Mouse (Mus musculus): Measurements from ENCODE around the gene Krtap13. TPM values are rescaled to one million over a fixed set of nuclear protein-coding genes. Genes with fewer than 3 reads are reported as not detected.
"Not testable (repeated sequence)": the region's sequence is repeated elsewhere in the genome, so short reads cannot be mapped to it uniquely, and the experiment has no call there.

The Krtap13 gene
- total RNA-seq (2015; ENCODE audit: low replicate concordance) (not detected in 2 replicates), total RNA-seq (2017; ENCODE audit: low replicate concordance) (not detected in 2 replicates)

DNA sequence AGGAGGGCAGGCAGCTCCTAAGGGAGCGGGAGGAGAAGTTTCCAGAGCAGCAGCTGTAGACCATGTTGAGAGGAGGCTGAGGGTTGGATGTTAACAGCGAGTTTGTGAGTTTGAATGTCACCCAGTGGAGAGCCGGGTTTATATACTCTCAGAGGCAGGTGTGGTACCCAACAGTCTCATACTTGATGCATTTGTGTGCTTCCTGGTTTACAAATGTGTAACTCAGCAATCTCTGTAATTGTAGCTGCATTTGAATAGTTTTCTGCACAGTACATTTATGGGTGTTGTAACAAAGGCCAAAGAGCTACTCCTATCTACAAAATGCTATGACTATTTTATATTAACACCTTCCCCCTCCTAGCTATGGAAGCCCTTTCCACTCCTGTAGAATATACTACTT lies at the start of gene Krtap13:
TSS of gene Krtap13 (minus strand) at position 101 of the 400 bp plus-strand sequence.
- ATAC-seq (replicated peaks; ENCODE audit: low FRiP score, poor library complexity, severe bottlenecking) = not testable (repeated sequence)

DNA sequence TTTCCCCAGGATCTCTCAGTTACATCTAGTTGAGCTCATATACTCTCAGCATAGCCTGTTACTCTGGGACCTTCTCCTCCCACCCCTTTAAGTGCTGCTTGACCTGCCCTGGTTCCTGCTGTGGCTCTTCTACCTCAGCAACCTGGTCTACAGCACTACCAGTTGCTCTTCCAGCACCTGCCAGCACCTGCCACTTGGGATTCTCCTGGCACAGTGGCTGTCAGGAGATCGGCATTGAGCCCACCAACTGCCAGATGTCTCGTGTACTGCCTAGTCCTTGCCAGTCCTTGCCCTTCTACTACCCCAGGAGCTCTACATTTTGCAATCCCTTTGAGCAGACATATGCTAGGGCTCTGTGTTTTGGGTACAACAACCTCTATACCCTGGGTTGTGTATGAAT lies 35.4 kb upstream of the Krtap13 start:
- no peak for ATAC-seq (replicated peaks; ENCODE audit: low FRiP score, poor library complexity, severe bottlenecking)

DNA sequence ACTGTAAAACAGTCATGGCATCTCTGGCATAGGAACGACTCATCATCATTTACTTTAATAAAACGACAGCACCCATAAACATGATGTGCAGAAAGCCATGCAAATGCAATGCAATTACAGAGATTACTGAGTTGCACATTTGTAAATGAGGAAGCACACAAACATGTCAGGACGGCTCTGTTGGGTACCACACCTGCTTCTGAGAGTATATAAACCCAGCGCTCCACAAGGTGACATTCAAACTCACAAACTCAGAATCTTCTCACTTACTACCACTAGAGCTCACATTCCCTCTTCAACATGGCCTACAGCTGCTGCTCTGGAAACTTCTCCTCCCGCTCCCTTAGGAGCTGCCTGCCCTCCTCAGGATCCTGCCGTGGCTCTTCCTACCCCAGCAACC lies 26.2 kb upstream of the Krtap13 start, which contains the start of gene Gm5965:
TSS of gene Gm5965 (plus strand) at position 301 of the 400 bp plus-strand sequence.
- ATAC-seq (replicated peaks; ENCODE audit: low FRiP score, poor library complexity, severe bottlenecking) = no peak

DNA sequence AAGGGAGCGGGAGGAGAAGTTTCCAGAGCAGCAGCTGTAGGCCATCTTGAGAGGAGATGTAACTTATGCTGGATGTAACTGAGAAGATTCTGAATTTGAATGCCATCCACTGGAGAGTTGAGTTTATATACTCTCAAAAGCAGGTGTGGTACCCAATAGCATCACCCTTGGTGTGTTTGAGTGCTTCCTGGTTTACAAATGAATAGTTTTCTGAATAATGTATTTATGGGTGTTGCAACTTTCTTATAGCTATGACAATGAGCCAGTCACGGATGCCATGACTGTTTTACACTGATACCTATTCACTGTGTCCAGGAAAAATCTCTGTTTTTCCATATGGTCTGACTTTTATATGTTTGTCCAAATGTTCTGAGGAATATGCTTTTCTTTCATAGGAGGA lies 22.7 kb upstream of the Krtap13 start, which contains the start of gene 2310057N15Rik:
TSS of gene 2310057N15Rik (minus strand) at position 101 of the 400 bp plus-strand sequence.
- ATAC-seq (replicated peaks; ENCODE audit: low FRiP score, poor library complexity, severe bottlenecking) = no peak

DNA sequence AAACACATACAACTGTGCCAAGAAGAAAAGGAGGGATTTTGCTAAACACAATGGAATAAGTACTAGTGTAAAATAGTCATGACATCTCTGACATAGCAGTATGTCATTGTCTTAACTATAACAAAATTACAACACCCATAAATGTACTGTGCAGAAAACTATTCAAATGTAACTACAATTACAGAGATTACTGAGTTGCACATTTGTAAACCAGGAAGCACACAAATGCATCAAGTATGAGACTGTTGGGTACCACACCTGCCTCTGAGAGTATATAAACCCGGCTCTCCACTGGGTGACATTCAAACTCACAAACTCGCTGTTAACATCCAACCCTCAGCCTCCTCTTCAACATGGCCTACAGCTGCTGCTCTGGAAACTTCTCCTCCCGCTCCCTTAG lies 7.1 kb upstream of the Krtap13 start, which contains the start of gene 2310034C09Rik:
TSS of gene 2310034C09Rik (plus strand) at position 301 of the 400 bp plus-strand sequence.
- not testable (repeated sequence) for ATAC-seq (replicated peaks; ENCODE audit: low FRiP score, poor library complexity, severe bottlenecking)

DNA sequence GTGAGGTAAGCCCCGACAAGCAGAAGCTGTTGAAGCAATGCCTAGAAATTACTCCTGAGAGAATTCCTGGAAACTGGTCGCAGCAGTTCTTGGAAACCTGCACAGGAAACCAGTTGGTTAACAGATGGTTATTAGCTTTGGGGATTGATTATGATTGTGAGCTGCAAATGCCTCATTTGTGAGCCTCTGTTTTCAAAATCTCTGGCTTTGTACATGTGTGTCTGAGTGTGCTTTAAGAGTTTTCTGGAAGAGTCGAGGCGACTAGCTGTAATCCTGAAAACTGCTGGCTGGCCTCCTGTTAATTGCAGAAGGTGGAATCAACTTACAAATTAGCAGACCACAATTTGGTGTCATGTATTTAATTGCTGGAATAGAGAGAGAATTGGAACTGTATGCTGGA lies 3.5 kb downstream of the Krtap13 start:
- ATAC-seq (replicated peaks; ENCODE audit: low FRiP score, poor library complexity, severe bottlenecking) = no peak

DNA sequence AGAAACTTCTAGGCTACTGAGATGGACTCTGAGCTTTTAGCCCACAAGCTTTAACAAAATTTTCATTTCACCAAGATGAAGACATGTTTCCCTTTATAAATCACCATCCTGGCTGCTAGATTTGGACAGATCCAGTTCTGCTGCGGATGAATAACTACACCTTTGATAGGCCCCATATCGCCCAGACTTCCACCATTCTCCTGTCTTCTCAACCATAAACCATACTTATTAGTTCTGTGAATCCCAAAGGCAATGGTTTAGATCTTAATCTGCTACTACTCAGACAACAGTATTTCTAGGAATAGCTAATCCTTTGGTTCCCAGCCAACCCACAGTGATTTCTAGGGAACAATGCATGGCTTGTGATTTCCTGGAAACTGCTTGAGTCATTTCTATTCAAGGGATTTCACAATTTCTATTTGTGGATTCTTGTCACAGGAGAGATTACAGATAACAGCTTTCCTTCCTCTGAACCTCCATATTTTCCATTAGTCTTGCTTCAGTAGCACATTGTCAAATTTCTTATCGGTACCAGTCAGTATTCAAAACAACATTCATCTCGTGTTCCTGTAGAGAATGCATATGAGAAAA lies 6.6 kb downstream of the Krtap13 start:
- ATAC-seq (replicated peaks; ENCODE audit: low FRiP score, poor library complexity, severe bottlenecking) = no peak

DNA sequence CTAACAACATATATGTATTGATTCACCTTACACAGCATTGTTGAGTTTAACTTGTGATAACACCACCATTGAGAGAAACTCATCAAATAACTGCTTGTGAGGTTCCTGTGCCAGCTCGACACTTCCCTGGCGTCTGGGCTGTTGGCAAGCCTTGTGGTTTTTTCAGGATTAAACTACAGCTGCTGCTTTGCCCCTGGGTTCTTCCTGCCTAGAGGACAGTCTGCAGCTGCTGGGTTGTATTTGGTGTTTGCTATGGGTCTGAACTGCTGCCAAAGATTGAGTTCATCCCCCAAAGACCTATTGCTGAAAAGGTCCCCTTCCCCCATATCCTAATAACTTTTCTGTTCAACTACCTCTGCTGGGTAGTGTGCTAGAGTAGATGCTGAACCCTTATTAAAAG lies 16.0 kb downstream of the Krtap13 start:
- ATAC-seq (replicated peaks; ENCODE audit: low FRiP score, poor library complexity, severe bottlenecking) = no peak

DNA sequence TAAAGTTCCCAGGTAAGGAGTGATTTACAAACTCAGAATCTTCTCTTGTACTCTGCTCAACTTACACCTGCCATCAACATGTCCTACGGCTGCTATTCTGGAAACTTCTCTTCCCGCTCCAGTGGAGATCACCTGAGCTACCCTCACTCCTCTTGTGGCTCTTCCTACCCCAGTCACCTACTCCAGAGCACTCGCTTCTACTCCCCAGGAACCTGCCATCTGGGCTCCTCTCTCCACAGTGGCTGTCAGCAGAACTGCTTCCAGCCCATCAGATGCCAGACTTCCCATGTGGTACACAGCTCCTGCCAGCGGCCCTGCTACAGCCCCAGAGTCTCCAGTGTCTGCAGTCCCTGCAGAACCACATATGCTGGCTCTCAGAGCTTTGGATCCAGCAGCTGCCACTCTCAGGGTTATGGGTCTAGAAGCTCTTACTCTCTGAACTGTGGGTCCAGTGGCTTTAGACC lies 22.6 kb downstream of the Krtap13 start, which contains the start of gene Krtap13-1:
TSS of gene Krtap13-1 (plus strand) at position 51 of the 464 bp plus-strand sequence.
- no peak for ATAC-seq (replicated peaks; ENCODE audit: low FRiP score, poor library complexity, severe bottlenecking)

DNA sequence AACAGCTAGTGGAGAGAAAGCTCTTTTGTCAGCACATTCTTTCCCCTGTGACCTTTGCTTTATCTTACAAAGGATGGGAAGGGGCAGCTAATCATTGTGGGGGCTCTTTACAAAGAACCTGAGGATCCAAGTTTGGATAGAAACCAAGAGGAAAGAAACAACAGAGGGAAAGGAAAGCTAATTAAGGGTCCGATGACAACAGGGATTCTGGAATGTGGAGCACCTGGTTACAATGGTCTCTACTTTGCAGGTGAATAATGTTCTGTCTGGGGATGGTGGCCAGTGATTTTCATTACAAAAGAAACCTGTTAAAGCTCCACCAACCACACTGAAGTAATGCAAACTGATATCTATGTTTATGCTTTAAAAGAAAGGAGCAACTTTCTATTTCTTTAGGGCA lies 31.4 kb downstream of the Krtap13 start:
- no peak for ATAC-seq (replicated peaks; ENCODE audit: low FRiP score, poor library complexity, severe bottlenecking)

DNA sequence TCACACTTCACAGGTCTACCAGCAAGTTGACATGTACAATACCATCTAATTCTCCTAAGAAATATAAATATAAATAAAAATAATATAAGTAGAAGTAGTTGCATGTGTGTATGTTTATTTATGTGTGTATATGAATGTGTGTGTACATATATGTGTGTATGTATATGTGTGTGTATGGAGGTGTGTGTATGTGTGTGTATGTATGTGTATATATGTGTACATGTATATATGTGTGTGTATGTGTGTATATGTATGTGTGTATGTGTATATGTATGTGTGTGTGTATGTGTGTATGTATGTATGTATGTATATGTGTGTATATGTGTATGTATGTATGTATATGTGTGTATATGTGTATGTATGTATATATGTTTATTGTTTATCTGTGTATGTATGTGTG lies 34.9 kb downstream of the Krtap13 start:
- no peak for ATAC-seq (replicated peaks; ENCODE audit: low FRiP score, poor library complexity, severe bottlenecking)

DNA sequence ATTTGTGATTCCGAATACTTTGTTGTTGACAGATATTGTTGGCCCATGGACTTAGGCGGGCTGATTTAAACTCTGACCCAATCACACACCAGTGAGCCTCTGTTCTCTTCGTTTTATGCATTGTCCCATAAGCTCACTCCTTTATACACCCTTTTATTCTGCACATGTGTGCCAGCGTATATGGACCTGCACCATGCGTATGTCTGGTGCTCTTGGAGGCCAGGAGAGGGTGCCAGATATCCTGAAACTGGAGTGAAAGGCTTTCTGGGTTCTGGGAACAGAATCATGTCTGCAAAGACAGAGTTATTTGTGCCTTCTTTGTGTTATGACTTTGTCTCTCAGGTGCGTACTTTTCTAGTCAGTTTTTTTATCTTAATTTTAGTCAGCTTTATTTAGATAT lies 40.2 kb downstream of the Krtap13 start:
- no peak for ATAC-seq (replicated peaks; ENCODE audit: low FRiP score, poor library complexity, severe bottlenecking)

DNA sequence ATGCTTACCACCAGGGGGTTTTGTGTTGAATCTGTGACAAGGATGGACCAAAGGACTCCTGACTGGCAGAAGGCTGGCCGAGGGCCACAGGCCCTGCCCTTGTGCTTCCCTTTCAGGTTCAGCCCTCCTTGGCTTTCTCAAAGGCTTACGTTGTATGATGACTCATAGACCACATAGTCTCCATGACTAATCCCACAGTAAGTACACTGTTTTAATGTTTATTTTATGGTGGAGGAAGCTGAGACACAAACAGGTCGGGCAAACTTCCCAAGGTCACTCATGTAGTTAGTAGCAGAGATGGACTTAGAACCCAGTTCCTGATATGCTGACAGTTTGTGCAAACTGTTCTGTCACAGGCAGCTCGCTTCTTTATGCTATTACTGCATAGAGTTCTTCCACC lies 40.7 kb downstream of the Krtap13 start:
- no peak for ATAC-seq (replicated peaks; ENCODE audit: low FRiP score, poor library complexity, severe bottlenecking)

DNA sequence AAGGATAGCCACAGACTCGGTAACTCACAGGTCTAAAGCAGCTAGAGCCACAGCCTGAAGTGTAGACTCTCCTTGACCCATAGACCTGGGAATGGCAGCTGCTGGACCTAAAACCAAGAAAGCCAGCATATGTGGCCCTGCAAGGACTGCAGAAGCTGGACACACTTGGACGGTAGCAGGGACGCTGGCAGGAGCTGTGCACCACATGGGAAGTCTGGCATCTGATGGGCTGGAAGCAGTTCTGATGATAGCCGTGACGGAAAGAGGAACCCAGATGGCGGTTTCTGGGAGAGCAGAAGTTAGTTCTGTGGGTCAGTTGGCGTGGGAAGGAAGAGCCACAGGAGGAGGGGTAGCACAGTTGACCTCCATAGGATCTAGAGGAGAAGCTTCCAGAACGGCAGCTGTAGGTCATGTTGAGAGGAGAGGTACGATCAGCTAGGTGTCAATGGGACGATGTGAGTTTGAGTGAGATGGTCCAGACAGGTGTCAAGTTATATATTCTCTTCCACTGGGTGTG lies 43.9 kb downstream of the Krtap13 start, which contains the start of gene 2310061N02Rik:
TSS of gene 2310061N02Rik (minus strand) at position 467 of the 517 bp plus-strand sequence.
- no peak for ATAC-seq (replicated peaks; ENCODE audit: low FRiP score, poor library complexity, severe bottlenecking)

DNA sequence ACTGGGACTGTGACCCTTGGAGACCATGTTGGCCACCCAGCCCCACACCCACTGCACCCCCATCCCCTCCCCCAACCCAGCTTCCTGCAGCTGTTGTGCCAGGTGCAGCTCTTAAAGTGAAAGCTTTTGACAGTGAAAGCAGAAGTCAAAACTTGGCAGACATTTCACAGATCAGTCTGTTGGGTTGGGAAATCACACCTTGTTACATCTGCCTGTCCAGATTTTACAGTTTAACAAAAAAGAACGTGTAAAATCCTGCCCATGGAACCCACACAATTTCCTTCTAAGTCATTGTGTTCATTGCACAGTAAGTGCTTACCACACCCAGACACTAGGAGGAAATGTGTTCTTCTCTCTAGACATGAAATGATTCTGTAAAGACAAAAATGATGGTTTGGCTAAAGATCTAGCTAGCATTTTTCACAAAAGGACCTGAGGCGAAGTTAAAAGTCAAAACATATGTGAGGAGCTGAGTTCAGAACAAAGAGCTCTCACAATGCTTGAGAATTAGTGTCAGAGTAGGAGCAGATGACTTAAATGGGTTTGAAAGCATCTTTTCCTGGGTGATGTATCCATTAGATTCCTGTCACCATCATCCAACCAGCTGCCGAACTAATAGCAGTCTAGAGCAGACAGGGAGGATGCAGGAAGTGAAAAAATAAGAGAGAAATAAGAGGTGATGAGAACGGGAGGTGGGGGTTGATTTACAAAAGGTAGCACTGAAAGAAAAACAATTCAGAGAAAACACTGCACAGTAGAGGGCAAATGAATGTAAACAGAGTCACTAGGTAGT lies 50.2 kb downstream of the Krtap13 start:
- no peak for ATAC-seq (replicated peaks; ENCODE audit: low FRiP score, poor library complexity, severe bottlenecking)

Other genes with a start within 250 kb of the Krtap13 start
- not detected in 2 replicates for gene Cldn17, start 244.7 kb downstream of the Krtap13 start, total RNA-seq (2015; ENCODE audit: low replicate concordance)
- gene Cldn17, start 244.7 kb downstream of the Krtap13 start, total RNA-seq (2017; ENCODE audit: low replicate concordance) = not detected in 2 replicates
- not detected in 2 replicates for gene Cldn8, start 188.5 kb downstream of the Krtap13 start, total RNA-seq (2015; ENCODE audit: low replicate concordance)
- gene Cldn8, start 188.5 kb downstream of the Krtap13 start, total RNA-seq (2017; ENCODE audit: low replicate concordance) = not detected in 2 replicates
- not detected in 2 replicates for gene Krtap24-1, start 139.4 kb downstream of the Krtap13 start, total RNA-seq (2015; ENCODE audit: low replicate concordance)
- not detected in 2 replicates for gene Krtap24-1, start 139.4 kb downstream of the Krtap13 start, total RNA-seq (2017; ENCODE audit: low replicate concordance)
- gene 2310079G19Rik, start 124.0 kb downstream of the Krtap13 start, total RNA-seq (2015; ENCODE audit: low replicate concordance) = not detected in 2 replicates
- not detected in 2 replicates for gene 2310079G19Rik, start 124.0 kb downstream of the Krtap13 start, total RNA-seq (2017; ENCODE audit: low replicate concordance)
- not detected in 2 replicates for gene Krtap26-1, start 103.8 kb downstream of the Krtap13 start, total RNA-seq (2015; ENCODE audit: low replicate concordance)
- gene Krtap26-1, start 103.8 kb downstream of the Krtap13 start, total RNA-seq (2017; ENCODE audit: low replicate concordance) = not detected in 2 replicates
- gene Krtap27-1, start 80.0 kb downstream of the Krtap13 start, total RNA-seq (2015; ENCODE audit: low replicate concordance) = not detected in 2 replicates
- gene Krtap27-1, start 80.0 kb downstream of the Krtap13 start, total RNA-seq (2017; ENCODE audit: low replicate concordance) = not detected in 2 replicates
- not detected in 2 replicates for gene 2310061N02Rik, start 43.7 kb downstream of the Krtap13 start, total RNA-seq (2015; ENCODE audit: low replicate concordance)
- not detected in 2 replicates for gene 2310061N02Rik, start 43.7 kb downstream of the Krtap13 start, total RNA-seq (2017; ENCODE audit: low replicate concordance)
- not detected in 2 replicates for gene Krtap13-1, start 22.8 kb downstream of the Krtap13 start, total RNA-seq (2015; ENCODE audit: low replicate concordance)
- gene Krtap13-1, start 22.8 kb downstream of the Krtap13 start, total RNA-seq (2017; ENCODE audit: low replicate concordance) = not detected in 2 replicates
- gene 2310034C09Rik, start 7.2 kb upstream of the Krtap13 start, total RNA-seq (2015; ENCODE audit: low replicate concordance) = not detected in 2 replicates
- gene 2310034C09Rik, start 7.2 kb upstream of the Krtap13 start, total RNA-seq (2017; ENCODE audit: low replicate concordance) = not detected in 2 replicates
- gene 2310057N15Rik, start 22.6 kb upstream of the Krtap13 start, total RNA-seq (2015; ENCODE audit: low replicate concordance) = not detected in 2 replicates
- not detected in 2 replicates for gene 2310057N15Rik, start 22.6 kb upstream of the Krtap13 start, total RNA-seq (2017; ENCODE audit: low replicate concordance)
- gene Gm5965, start 26.3 kb upstream of the Krtap13 start, total RNA-seq (2015; ENCODE audit: low replicate concordance) = not detected in 2 replicates
- not detected in 2 replicates for gene Gm5965, start 26.3 kb upstream of the Krtap13 start, total RNA-seq (2017; ENCODE audit: low replicate concordance)
- gene Gm20741, start 60.6 kb upstream of the Krtap13 start, total RNA-seq (2015; ENCODE audit: low replicate concordance) = not detected in 2 replicates
- not detected in 2 replicates for gene Gm20741, start 60.6 kb upstream of the Krtap13 start, total RNA-seq (2017; ENCODE audit: low replicate concordance)
- not detected in 2 replicates for gene Krtap15, start 68.6 kb upstream of the Krtap13 start, total RNA-seq (2015; ENCODE audit: low replicate concordance)
- not detected in 2 replicates for gene Krtap15, start 68.6 kb upstream of the Krtap13 start, total RNA-seq (2017; ENCODE audit: low replicate concordance)
- gene Krtap14, start 74.5 kb upstream of the Krtap13 start, total RNA-seq (2015; ENCODE audit: low replicate concordance) = not detected in 2 replicates
- gene Krtap14, start 74.5 kb upstream of the Krtap13 start, total RNA-seq (2017; ENCODE audit: low replicate concordance) = not detected in 2 replicates
- not detected in 2 replicates for gene Krtap19-1, start 117.8 kb upstream of the Krtap13 start, total RNA-seq (2015; ENCODE audit: low replicate concordance)
- gene Krtap19-1, start 117.8 kb upstream of the Krtap13 start, total RNA-seq (2017; ENCODE audit: low replicate concordance) = not detected in 2 replicates
- not detected in 2 replicates for gene Krtap19-2, start 122.6 kb upstream of the Krtap13 start, total RNA-seq (2015; ENCODE audit: low replicate concordance)
- not detected in 2 replicates for gene Krtap19-2, start 122.6 kb upstream of the Krtap13 start, total RNA-seq (2017; ENCODE audit: low replicate concordance)
- gene Krtap19-3, start 126.4 kb upstream of the Krtap13 start, total RNA-seq (2015; ENCODE audit: low replicate concordance) = not detected in 2 replicates
- gene Krtap19-3, start 126.4 kb upstream of the Krtap13 start, total RNA-seq (2017; ENCODE audit: low replicate concordance) = not detected in 2 replicates
- gene Krtap19-4, start 133.5 kb upstream of the Krtap13 start, total RNA-seq (2015; ENCODE audit: low replicate concordance) = not detected in 2 replicates
- gene Krtap19-4, start 133.5 kb upstream of the Krtap13 start, total RNA-seq (2017; ENCODE audit: low replicate concordance) = not detected in 2 replicates
- gene Krtap19-5, start 144.8 kb upstream of the Krtap13 start, total RNA-seq (2015; ENCODE audit: low replicate concordance) = not detected in 2 replicates
- not detected in 2 replicates for gene Krtap19-5, start 144.8 kb upstream of the Krtap13 start, total RNA-seq (2017; ENCODE audit: low replicate concordance)
- not detected in 2 replicates for gene Krtap19-9b, start 180.6 kb upstream of the Krtap13 start, total RNA-seq (2015; ENCODE audit: low replicate concordance)
- gene Krtap19-9b, start 180.6 kb upstream of the Krtap13 start, total RNA-seq (2017; ENCODE audit: low replicate concordance) = not detected in 2 replicates
- gene Krtap16-3, start 211.2 kb upstream of the Krtap13 start, total RNA-seq (2015; ENCODE audit: low replicate concordance) = not detected in 2 replicates
- gene Krtap16-3, start 211.2 kb upstream of the Krtap13 start, total RNA-seq (2017; ENCODE audit: low replicate concordance) = not detected in 2 replicates

All from erythroblast, adult 5-6 weeks (primary cell).